29 mouse cellular contexts compared by ENCODE assay signal in genomic region chr6:128519159-128519558, GRCm38 (mm10). TPM values are rescaled to one million over a fixed set of nuclear protein-coding genes. Genes with fewer than 3 reads are reported as not detected.
"Had no signal": no experiment of that assay in that cellular context is flagged by ENCODE, and none has a peak within 500 bp of the region (broad histone marks: within the 10 kb centered on the region; RNA-seq: fewer than 3 reads in every experiment).

No protein-coding gene starts in this region.

- DNase-seq: forebrain, postnatal 0 days; gastrocnemius, postnatal 14 days; gastrocnemius, postnatal 36 days; heart, adult 11 months; heart, adult 2 months; heart, postnatal 14 days; heart, postnatal 36 days; kidney, adult 18-20 months; kidney, adult 8-10 months; kidney, postnatal 10 days; kidney, postnatal 25 days; kidney, postnatal 4 days had no signal

- H3K9me3 ChIP-seq: heart, embryonic 13.5 days; heart, embryonic 15.5 days; limb, embryonic 10.5 days had no signal

- H3K9ac ChIP-seq: forebrain, postnatal 0 days; heart, embryonic 13.5 days; heart, embryonic 15.5 days; hindbrain, embryonic 13.5 days; hindbrain, embryonic 15.5 days; limb, embryonic 12.5 days had no signal

- H3K27ac ChIP-seq: heart, adult 2 months; heart, embryonic 13.5 days; heart, embryonic 15.5 days; hindbrain, embryonic 13.5 days; hindbrain, embryonic 15.5 days; hindbrain, postnatal 0 days; layer of hippocampus, adult 2 months; left cerebral cortex, adult 2 months; limb, embryonic 10.5 days; limb, embryonic 12.5 days had no signal

- H3K4me3 ChIP-seq: heart, adult 2 months; heart, embryonic 13.5 days; heart, embryonic 15.5 days; hindbrain, embryonic 13.5 days; hindbrain, embryonic 15.5 days; layer of hippocampus, adult 2 months; left cerebral cortex, adult 2 months; limb, embryonic 10.5 days; limb, embryonic 12.5 days had no signal

- H3K27me3 ChIP-seq: heart, embryonic 13.5 days; heart, embryonic 15.5 days; hindbrain, embryonic 13.5 days; hindbrain, embryonic 15.5 days; limb, embryonic 12.5 days had no signal

- H3K4me2 ChIP-seq: heart, embryonic 11.5 days; heart, embryonic 13.5 days; heart, embryonic 15.5 days; hindbrain, embryonic 13.5 days; hindbrain, embryonic 15.5 days; limb, embryonic 12.5 days had no signal

- H3K36me3 ChIP-seq: heart, embryonic 13.5 days; heart, embryonic 15.5 days; hindbrain, embryonic 13.5 days; hindbrain, embryonic 15.5 days; limb, embryonic 10.5 days; limb, embryonic 12.5 days had no signal

- ATAC-seq: forebrain, postnatal 0 days; hindbrain, postnatal 0 days; intestine, postnatal 0 days had no signal

- H3K4me1 ChIP-seq: heart, embryonic 15.5 days; hindbrain, embryonic 13.5 days; hindbrain, embryonic 15.5 days; limb, embryonic 10.5 days; limb, embryonic 12.5 days had no signal

RNA-seq across cellular contexts. Expression of gene Pzp, which starts 7.4 kb away (rescaled TPM):
- total RNA-seq: forebrain, postnatal 0 days; gastrocnemius, postnatal 14 days; hematopoietic stem cell, adult 5-6 weeks; hindbrain, postnatal 0 days; layer of hippocampus, adult 2 months; layer of hippocampus, postnatal 10 days; layer of hippocampus, postnatal 25 days; left cerebral cortex, adult 2 months; left cerebral cortex, postnatal 36 days had no signal
- polyA plus RNA-seq: forebrain, postnatal 0 days; hindbrain, embryonic 11.5 days; intestine, embryonic 14.5 days; limb, embryonic 12.5 days had no signal
